Mouse (Mus musculus): ENCODE measurements around the gene Cyp39a1. TPM values are rescaled to one million over a fixed set of nuclear protein-coding genes. Genes with fewer than 3 reads are reported as not detected.

The Cyp39a1 gene
- polyA plus RNA-seq (2015; fragmentation: Illumina TruSeq; extraction: RNeasy Lipid Tissue Mini Kit (QIAGEN cat#74804); ENCODE audit: insufficient read depth, low read depth, low replicate concordance): 10.5 TPM

GRCm38 (mm10) chr17:43667290-43667843, at the start of gene Cyp39a1:
Gene Cyp39a1, plus strand, starts transcription at chr17:43667425.

GRCm38 (mm10) chr17:43629496-43630426, 37.5 kb upstream of the Cyp39a1 start, which contains the start of gene Tdrd6:
Gene Tdrd6, minus strand, starts transcription at chr17:43630299.

GRCm38 (mm10) chr17:43666576-43667289, 492 bp upstream of the Cyp39a1 start, which contains the start of gene Slc25a27:
Gene Slc25a27, minus strand, starts transcription at chr17:43667214.

Other genes with a start within 250 kb of the Cyp39a1 start
- not detected for gene Mep1a, start 164.6 kb upstream of the Cyp39a1 start, polyA plus RNA-seq (2015; fragmentation: Illumina TruSeq; extraction: RNeasy Lipid Tissue Mini Kit (QIAGEN cat#74804); ENCODE audit: insufficient read depth, low read depth, low replicate concordance)
- gene Ankrd66, start 123.8 kb upstream of the Cyp39a1 start, polyA plus RNA-seq (2015; fragmentation: Illumina TruSeq; extraction: RNeasy Lipid Tissue Mini Kit (QIAGEN cat#74804); ENCODE audit: insufficient read depth, low read depth, low replicate concordance): not detected
- 2.6 TPM for gene Pla2g7, start 99.3 kb upstream of the Cyp39a1 start, polyA plus RNA-seq (2015; fragmentation: Illumina TruSeq; extraction: RNeasy Lipid Tissue Mini Kit (QIAGEN cat#74804); ENCODE audit: insufficient read depth, low read depth, low replicate concordance)
- not detected for gene Tdrd6, start 37.1 kb upstream of the Cyp39a1 start, polyA plus RNA-seq (2015; fragmentation: Illumina TruSeq; extraction: RNeasy Lipid Tissue Mini Kit (QIAGEN cat#74804); ENCODE audit: insufficient read depth, low read depth, low replicate concordance)
- 4.2 TPM for gene Slc25a27, start 211 bp upstream of the Cyp39a1 start, polyA plus RNA-seq (2015; fragmentation: Illumina TruSeq; extraction: RNeasy Lipid Tissue Mini Kit (QIAGEN cat#74804); ENCODE audit: insufficient read depth, low read depth, low replicate concordance)
- gene Rcan2, start 133.9 kb downstream of the Cyp39a1 start, polyA plus RNA-seq (2015; fragmentation: Illumina TruSeq; extraction: RNeasy Lipid Tissue Mini Kit (QIAGEN cat#74804); ENCODE audit: insufficient read depth, low read depth, low replicate concordance): 6.1 TPM

Data from pancreas, adult 10 weeks (tissue).